Mouse (Mus musculus): ENCODE results near the gene Itih4. TPM values are rescaled to one million over a fixed set of nuclear protein-coding genes. Genes with fewer than 3 reads are reported as not detected.

Gene Itih4
- polyA plus RNA-seq, 1 experiment from 2014 or later, result not detected

GRCm38 (mm10) chr14:30868826-30869225 lies 17.4 kb upstream of the Itih4 start:
- Histone ChIP-seq H3K9me3 (no peaks in the 10 kb centered on the region), H3K27ac (no peak overlapping the region), H3K27me3 (no peaks in the 10 kb centered on the region), H3K4me1 (replicated peaks) (no peaks in the 10 kb centered on the region), H3K4me2 (replicated peaks) (no peak overlapping the region), H3K36me3 (peaks cover 47% of the 10 kb centered on the region), H3K4me3 (replicated peaks) (no peak overlapping the region), H3K9ac (replicated peaks) (no peak overlapping the region)
- ATAC-seq, result no peak
- 94% methylated on average over 10 of the region's 10 CpGs for WGBS

- H3K9me3 ChIP-seq, result no peaks in the 10 kb centered on the region
- H3K9ac ChIP-seq (replicated peaks), result no peak overlapping the region; the same call in 1 of the 2 replicates
- H3K4me2 ChIP-seq (replicated peaks), result no peak overlapping the region
- peaks cover 52% of the 10 kb centered on the region for H3K36me3 ChIP-seq
- no peaks in the 10 kb centered on the region for H3K27me3 ChIP-seq
- ATAC-seq, result no peak
- H3K4me3 ChIP-seq (replicated peaks), result no peak overlapping the region
- no peak overlapping the region for H3K27ac ChIP-seq
- 86% methylated on average over 8 of the region's 8 CpGs for WGBS
- no peaks in the 10 kb centered on the region for H3K4me1 ChIP-seq (replicated peaks)
Observed at GRCm38 (mm10) chr14:30869391-30869801, 16.9 kb upstream of the Itih4 start.

- WGBS, result 88% methylated on average over 25 of the region's 25 CpGs
- Histone ChIP-seq H3K36me3 (peaks cover 47% of the 10 kb centered on the region), H3K9me3 (no peaks in the 10 kb centered on the region), H3K4me2 (replicated peaks) (no peak overlapping the region), H3K9ac (replicated peaks) (no peak overlapping the region), H3K4me1 (replicated peaks) (no peaks in the 10 kb centered on the region), H3K27me3 (no peaks in the 10 kb centered on the region), H3K27ac (no peak overlapping the region), H3K4me3 (replicated peaks) (no peak overlapping the region)
- ATAC-seq, result no peak
Observed at GRCm38 (mm10) chr14:30870206-30871147, 15.8 kb upstream of the Itih4 start.

- H3K9ac ChIP-seq (replicated peaks), result no peak overlapping the region
- no peaks in the 10 kb centered on the region for H3K27me3 ChIP-seq
- no peak overlapping the region for H3K27ac ChIP-seq
- H3K36me3 ChIP-seq, result peaks cover 41% of the 10 kb centered on the region
- no peak for ATAC-seq
- H3K4me3 ChIP-seq (replicated peaks), result no peak overlapping the region
- no peaks in the 10 kb centered on the region for H3K4me1 ChIP-seq (replicated peaks)
- H3K9me3 ChIP-seq, result no peaks in the 10 kb centered on the region
- no peak overlapping the region for H3K4me2 ChIP-seq (replicated peaks)
- WGBS, result 87% methylated on average over 18 of the region's 18 CpGs
Observed at GRCm38 (mm10) chr14:30874095-30874700, 12.1 kb upstream of the Itih4 start.

- Histone ChIP-seq H3K9me3 (no peaks in the 10 kb centered on the region), H3K4me3 (replicated peaks) (no peak overlapping the region), H3K4me1 (replicated peaks) (no peaks in the 10 kb centered on the region; the same call in 1 of the 2 replicates), H3K27ac (no peak overlapping the region), H3K36me3 (peaks cover 38% of the 10 kb centered on the region), H3K9ac (replicated peaks) (no peak overlapping the region), H3K4me2 (replicated peaks) (no peak overlapping the region), H3K27me3 (no peaks in the 10 kb centered on the region)
- no peak for ATAC-seq
- WGBS, result 91% methylated on average over 12 of the region's 12 CpGs
Observed at GRCm38 (mm10) chr14:30875130-30875865, 11.0 kb upstream of the Itih4 start.

GRCm38 (mm10) chr14:30875955-30876354 lies 10.3 kb upstream of the Itih4 start:
- ATAC-seq, result no peak
- WGBS, result 87% methylated on average over 9 of the region's 9 CpGs
- H3K9ac ChIP-seq (replicated peaks), result no peak overlapping the region
- no peaks in the 10 kb centered on the region for H3K9me3 ChIP-seq
- no peak overlapping the region for H3K4me2 ChIP-seq (replicated peaks)
- H3K27me3 ChIP-seq, result no peaks in the 10 kb centered on the region
- H3K4me3 ChIP-seq (replicated peaks), result no peak overlapping the region
- no peak overlapping the region for H3K27ac ChIP-seq
- H3K4me1 ChIP-seq (replicated peaks), result no peaks in the 10 kb centered on the region; the same call in 1 of the 2 replicates
- peaks cover 38% of the 10 kb centered on the region for H3K36me3 ChIP-seq

- Histone ChIP-seq H3K4me1 (replicated peaks) (no peaks in the 10 kb centered on the region; the same call in 1 of the 2 replicates), H3K36me3 (peaks cover 38% of the 10 kb centered on the region), H3K9ac (replicated peaks) (no peak overlapping the region), H3K4me3 (replicated peaks) (no peak overlapping the region), H3K4me2 (replicated peaks) (no peak overlapping the region), H3K27ac (no peak overlapping the region), H3K27me3 (no peaks in the 10 kb centered on the region), H3K9me3 (no peaks in the 10 kb centered on the region)
- WGBS, result 88% methylated on average over 10 of the region's 10 CpGs
- no peak for ATAC-seq
Observed at GRCm38 (mm10) chr14:30876451-30876850, 9.8 kb upstream of the Itih4 start.

GRCm38 (mm10) chr14:30877827-30878226 lies 8.4 kb upstream of the Itih4 start:
- H3K36me3 ChIP-seq, result peaks cover 30% of the 10 kb centered on the region
- no peaks in the 10 kb centered on the region for H3K27me3 ChIP-seq
- H3K27ac ChIP-seq, result no peak overlapping the region
- no peak overlapping the region for H3K4me3 ChIP-seq (replicated peaks)
- no peak overlapping the region for H3K4me2 ChIP-seq (replicated peaks)
- no peak for ATAC-seq
- no peaks in the 10 kb centered on the region for H3K9me3 ChIP-seq
- H3K4me1 ChIP-seq (replicated peaks), result no peaks in the 10 kb centered on the region; the same call in 1 of the 2 replicates
- WGBS, result 96% methylated on average over 3 of the region's 3 CpGs
- H3K9ac ChIP-seq (replicated peaks), result no peak overlapping the region

- no peak within 1 kb of the TSS for H3K27ac ChIP-seq
- 78% methylated on average over 11 of the region's 11 CpGs for WGBS
- H3K36me3 ChIP-seq, result peaks cover 18% of the 10 kb centered on the region
- no peak within 1 kb of the TSS for H3K4me2 ChIP-seq (replicated peaks)
- H3K9me3 ChIP-seq, result no peaks in the 10 kb centered on the region
- no peak for ATAC-seq
- no peaks in the 10 kb centered on the region; the same call in 1 of the 2 replicates for H3K4me1 ChIP-seq (replicated peaks)
- no peaks in the 10 kb centered on the region for H3K27me3 ChIP-seq
- no peak within 1 kb of the TSS; the same call in 1 of the 2 replicates for H3K9ac ChIP-seq (replicated peaks)
- H3K4me3 ChIP-seq (replicated peaks), result no peak within 1 kb of the TSS
Observed at GRCm38 (mm10) chr14:30878958-30879571, 7.2 kb upstream of the Itih4 start, which contains the start of gene Mustn1. Mustn1 (plus strand) TSS chr14:30879200.

- Histone ChIP-seq H3K4me1 (replicated peaks) (no peaks in the 10 kb centered on the region; the same call in 1 of the 2 replicates), H3K9me3 (no peaks in the 10 kb centered on the region), H3K27ac (no peak overlapping the region), H3K36me3 (peaks cover 11% of the 10 kb centered on the region; the same call in 1 of the 2 replicates), H3K9ac (replicated peaks) (no peak overlapping the region), H3K27me3 (no peaks in the 10 kb centered on the region), H3K4me3 (replicated peaks) (no peak overlapping the region), H3K4me2 (replicated peaks) (no peak overlapping the region)
- 0 out of 2 replicates have a peak, but pooled peaks have one; percentile 24 for ATAC-seq
- 63% methylated on average over 9 of the region's 9 CpGs for WGBS
Observed at GRCm38 (mm10) chr14:30879794-30880193, 6.5 kb upstream of the Itih4 start.

- Histone ChIP-seq H3K27ac (no peak overlapping the region), H3K36me3 (peaks cover 11% of the 10 kb centered on the region; the same call in 1 of the 2 replicates), H3K4me2 (replicated peaks) (no peak overlapping the region), H3K4me1 (replicated peaks) (no peaks in the 10 kb centered on the region; the same call in 1 of the 2 replicates), H3K27me3 (no peaks in the 10 kb centered on the region), H3K4me3 (replicated peaks) (no peak overlapping the region), H3K9ac (replicated peaks) (no peak overlapping the region), H3K9me3 (no peaks in the 10 kb centered on the region)
- ATAC-seq, result no peak
- 77% methylated on average over 8 of the region's 8 CpGs for WGBS
Observed at GRCm38 (mm10) chr14:30880251-30880650, 6.0 kb upstream of the Itih4 start.
